25 mouse cellular contexts compared by ENCODE assay signal in genomic region chr15:62885331-62885730, GRCm38 (mm10).
"Had no signal": no experiment of that assay in that cellular context is flagged by ENCODE, and none has a peak within 500 bp of the region (broad histone marks: within the 10 kb centered on the region; RNA-seq: fewer than 3 reads in every experiment).

No protein-coding gene starts in this region.

- H3K27ac ChIP-seq: heart, adult 2 months; heart, embryonic 13.5 days; heart, embryonic 15.5 days; hindbrain, embryonic 13.5 days; hindbrain, embryonic 15.5 days; hindbrain, postnatal 0 days; kidney, embryonic 15.5 days; kidney, postnatal 0 days; layer of hippocampus, adult 2 months; left cerebral cortex, adult 2 months; limb, embryonic 10.5 days; limb, embryonic 12.5 days had no signal

- H3K4me1 ChIP-seq: heart, embryonic 13.5 days; heart, embryonic 15.5 days; hindbrain, embryonic 13.5 days; hindbrain, embryonic 15.5 days; kidney, embryonic 15.5 days; limb, embryonic 10.5 days; limb, embryonic 12.5 days had no signal

- ATAC-seq: hindbrain, postnatal 0 days; intestine, embryonic 16.5 days had no signal

- H3K4me3 ChIP-seq: heart, adult 2 months; heart, embryonic 13.5 days; heart, embryonic 15.5 days; hindbrain, embryonic 13.5 days; hindbrain, embryonic 15.5 days; kidney, embryonic 15.5 days; layer of hippocampus, adult 2 months; left cerebral cortex, adult 2 months; limb, embryonic 10.5 days; limb, embryonic 12.5 days had no signal

- H3K4me2 ChIP-seq: heart, embryonic 11.5 days; heart, embryonic 13.5 days; heart, embryonic 15.5 days; hindbrain, embryonic 13.5 days; hindbrain, embryonic 15.5 days; kidney, embryonic 15.5 days; limb, embryonic 12.5 days had no signal

- H3K36me3 ChIP-seq: heart, embryonic 13.5 days; heart, embryonic 15.5 days; hindbrain, embryonic 13.5 days; hindbrain, embryonic 15.5 days; kidney, embryonic 15.5 days; limb, embryonic 10.5 days; limb, embryonic 12.5 days had no signal

- DNase-seq: gastrocnemius, postnatal 14 days; gastrocnemius, postnatal 36 days; heart, adult 11 months; heart, adult 2 months; heart, postnatal 14 days; heart, postnatal 36 days; kidney, adult 11 months; kidney, adult 2 months; kidney, adult 9 months; kidney, postnatal 14 days; kidney, postnatal 36 days; liver had no signal

- H3K27me3 ChIP-seq: heart, embryonic 13.5 days; heart, embryonic 15.5 days; hindbrain, embryonic 13.5 days; hindbrain, embryonic 15.5 days; kidney, embryonic 15.5 days; limb, embryonic 12.5 days had no signal

- H3K9ac ChIP-seq: heart, embryonic 13.5 days; heart, embryonic 15.5 days; hindbrain, embryonic 13.5 days; hindbrain, embryonic 15.5 days; kidney, embryonic 15.5 days; limb, embryonic 12.5 days had no signal

- H3K9me3 ChIP-seq: heart, embryonic 13.5 days; heart, embryonic 15.5 days; hindbrain, embryonic 13.5 days; hindbrain, embryonic 15.5 days; kidney, embryonic 15.5 days; limb, embryonic 10.5 days; limb, embryonic 12.5 days had no signal
